Mouse (Mus musculus): ENCODE measurements around the gene Nfia. TPM values are rescaled to one million over a fixed set of nuclear protein-coding genes. Genes with fewer than 3 reads are reported as not detected.

Nfia gene
- polyA plus RNA-seq, 1 experiment, result 56.8 TPM

DNA sequence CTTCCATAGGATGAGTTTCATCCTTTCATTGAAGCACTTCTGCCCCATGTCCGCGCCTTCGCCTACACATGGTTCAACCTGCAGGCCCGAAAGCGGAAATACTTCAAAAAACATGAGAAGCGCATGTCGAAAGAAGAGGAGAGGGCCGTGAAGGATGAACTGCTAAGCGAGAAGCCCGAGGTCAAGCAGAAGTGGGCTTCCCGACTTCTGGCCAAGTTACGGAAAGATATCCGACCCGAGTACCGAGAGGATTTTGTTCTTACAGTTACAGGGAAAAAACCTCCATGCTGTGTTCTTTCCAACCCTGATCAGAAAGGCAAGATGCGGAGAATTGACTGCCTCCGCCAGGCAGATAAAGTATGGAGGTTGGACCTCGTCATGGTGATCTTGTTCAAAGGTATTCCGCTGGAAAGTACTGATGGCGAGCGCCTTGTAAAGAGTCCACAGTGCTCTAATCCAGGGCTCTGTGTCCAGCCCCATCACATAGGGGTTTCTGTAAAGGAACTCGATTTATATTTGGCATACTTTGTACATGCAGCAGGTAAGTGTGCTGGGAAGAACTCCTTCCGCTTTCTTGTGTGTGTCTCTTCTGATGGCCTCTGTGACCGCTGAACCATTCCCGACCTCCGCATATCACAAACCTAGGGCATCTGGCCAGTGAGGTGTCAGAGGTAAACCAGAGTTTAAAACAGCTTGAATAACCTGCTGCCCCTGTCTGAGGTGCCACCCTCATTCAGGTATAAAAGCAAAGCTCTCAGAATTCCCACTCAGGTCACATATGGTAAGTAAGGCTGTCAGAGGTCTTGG lies 10.7 kb downstream of the Nfia start:
- no peak for DNase-seq (ENCODE audit: low read depth)

- DNase-seq (ENCODE audit: low read depth), result no peak
Observed at GRCm38 (mm10) chr4:97784236-97784635, 11.7 kb downstream of the Nfia start.

GRCm38 (mm10) chr4:97785547-97786271 lies 13.2 kb downstream of the Nfia start:
- no peak for DNase-seq (ENCODE audit: low read depth)

DNA sequence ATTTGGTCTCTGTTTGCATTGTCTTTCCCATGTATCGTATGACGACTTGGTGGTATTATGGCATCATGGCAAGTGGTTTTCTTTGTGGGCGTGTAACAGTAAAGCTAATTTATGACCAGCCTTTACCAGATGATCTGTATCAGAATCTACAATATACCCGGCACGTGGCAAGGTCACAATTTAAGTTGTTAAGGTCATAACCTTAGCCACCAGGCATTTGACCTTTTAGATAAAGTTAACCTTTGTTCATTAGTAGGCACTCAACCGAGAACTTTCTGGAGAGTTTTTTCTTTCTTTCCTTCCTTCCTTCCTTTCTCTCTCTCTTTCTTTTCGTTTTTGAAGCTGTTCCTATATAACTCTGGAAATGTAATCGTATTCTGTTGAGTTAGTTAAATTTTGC lies 14.0 kb downstream of the Nfia start:
- no peak for DNase-seq (ENCODE audit: low read depth)

DNA sequence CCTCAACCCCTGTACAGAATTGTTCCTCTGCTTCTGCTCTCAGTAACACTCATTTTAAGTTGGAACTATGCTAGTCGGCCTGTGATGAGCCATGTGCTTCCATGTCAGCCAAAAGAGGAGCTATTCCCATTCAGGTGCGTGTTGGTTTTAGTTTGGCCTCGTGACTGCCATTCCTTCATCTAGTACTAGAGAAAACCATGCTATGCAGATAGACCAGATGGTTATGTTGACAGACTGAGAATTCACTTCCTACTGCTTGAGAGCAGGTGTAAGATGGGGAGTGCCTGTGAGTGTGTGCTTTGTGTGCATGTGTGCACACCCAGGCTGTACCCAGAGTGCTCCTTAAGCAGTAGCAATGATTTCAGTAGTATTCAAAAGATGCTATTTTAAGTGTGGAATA lies 15.0 kb downstream of the Nfia start:
- DNase-seq (ENCODE audit: low read depth), result no peak

- no peak for DNase-seq (ENCODE audit: low read depth)
Observed at GRCm38 (mm10) chr4:97788537-97788936, 16.0 kb downstream of the Nfia start.

- DNase-seq (ENCODE audit: low read depth), result no peak
Observed at GRCm38 (mm10) chr4:97793931-97794330, 21.4 kb downstream of the Nfia start.

GRCm38 (mm10) chr4:97794865-97795264 lies 22.3 kb downstream of the Nfia start:
- DNase-seq (ENCODE audit: low read depth), result no peak

GRCm38 (mm10) chr4:97795957-97796356 lies 23.4 kb downstream of the Nfia start:
- no peak for DNase-seq (ENCODE audit: low read depth)

GRCm38 (mm10) chr4:97796505-97796904 lies 24.0 kb downstream of the Nfia start:
- DNase-seq (ENCODE audit: low read depth), result no peak

- DNase-seq (ENCODE audit: low read depth), result no peak
Observed at GRCm38 (mm10) chr4:97803791-97804190, 31.3 kb downstream of the Nfia start.

GRCm38 (mm10) chr4:97804638-97805037 lies 32.1 kb downstream of the Nfia start:
- DNase-seq (ENCODE audit: low read depth), result no peak

DNA sequence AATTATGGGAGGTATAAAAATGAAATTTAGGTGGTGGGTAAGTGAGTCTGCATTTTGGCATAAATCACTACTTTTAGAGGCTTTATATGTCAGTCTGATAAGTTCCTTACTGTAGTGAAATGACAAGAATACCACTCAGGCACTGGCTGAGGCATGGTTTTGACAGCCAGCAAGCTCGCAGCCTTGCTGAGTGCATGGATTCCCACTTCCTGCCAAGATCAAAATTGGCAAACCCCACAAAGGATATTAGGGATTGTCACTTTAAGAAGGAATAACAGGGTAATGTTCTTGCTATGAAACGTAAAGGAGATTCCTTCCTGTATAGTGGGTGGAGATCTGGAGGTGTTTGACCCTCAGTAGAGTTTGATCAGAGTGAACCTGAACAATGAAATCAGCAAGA lies 32.7 kb downstream of the Nfia start:
- no peak for DNase-seq (ENCODE audit: low read depth)

GRCm38 (mm10) chr4:97805896-97806808 lies 33.6 kb downstream of the Nfia start:
- DNase-seq (ENCODE audit: low read depth), result no peak

GRCm38 (mm10) chr4:97806924-97807323 lies 34.4 kb downstream of the Nfia start:
- DNase-seq (ENCODE audit: low read depth), result no peak

DNA sequence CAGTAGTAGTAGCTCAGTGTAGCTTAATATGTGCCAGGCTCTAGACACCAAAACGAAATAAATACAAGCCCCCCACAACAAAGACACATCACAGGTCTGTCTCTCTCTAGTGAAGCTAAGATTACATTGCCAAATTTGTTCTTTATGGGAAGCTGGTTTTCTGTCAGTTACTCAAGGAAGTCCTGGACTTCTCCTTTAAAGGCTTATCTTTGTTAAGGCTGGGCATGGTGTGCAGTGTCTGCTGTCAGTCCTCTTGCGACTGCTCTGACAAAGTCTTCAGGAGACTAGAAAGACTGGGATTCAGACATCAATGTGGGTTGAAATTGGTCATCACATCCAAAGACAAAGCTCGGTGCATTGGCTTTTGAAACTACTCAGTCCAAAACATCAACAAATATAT lies 36.4 kb downstream of the Nfia start:
- no peak for DNase-seq (ENCODE audit: low read depth)

DNA sequence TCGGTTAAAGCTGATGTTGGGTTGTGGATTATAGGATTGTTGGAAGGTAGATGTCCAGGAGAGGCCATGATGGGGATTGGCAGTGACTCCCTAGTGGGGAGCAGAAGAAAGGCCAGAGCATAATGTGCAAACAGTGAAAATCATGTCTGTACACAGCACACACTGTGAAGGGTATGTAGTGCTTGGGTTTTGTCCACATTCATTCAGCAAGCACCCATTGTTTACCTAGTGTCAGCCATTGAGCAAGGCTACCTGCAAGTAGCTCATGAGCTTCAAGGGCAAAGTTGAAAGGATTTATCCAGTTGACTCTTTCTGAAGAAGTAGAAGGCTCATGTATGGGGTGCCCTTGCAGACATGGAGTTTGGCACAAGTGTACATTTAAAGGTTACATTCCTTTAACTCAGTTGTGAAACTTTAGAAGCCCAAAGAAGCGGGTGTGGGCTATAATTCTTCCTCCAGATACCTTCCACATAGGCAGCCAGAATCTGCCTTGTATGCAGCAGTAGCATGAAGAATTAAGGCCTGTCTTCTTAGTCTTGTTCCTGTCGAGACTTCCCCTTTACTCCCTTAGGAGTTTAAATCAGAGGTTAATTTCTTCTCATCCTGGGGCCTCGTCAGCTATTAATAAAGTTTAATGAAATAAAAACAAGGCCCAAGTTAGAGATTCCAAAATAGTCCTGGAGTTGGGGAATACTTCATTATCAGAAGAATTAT lies 37.2 kb downstream of the Nfia start:
- no peak for DNase-seq (ENCODE audit: low read depth)

DNA sequence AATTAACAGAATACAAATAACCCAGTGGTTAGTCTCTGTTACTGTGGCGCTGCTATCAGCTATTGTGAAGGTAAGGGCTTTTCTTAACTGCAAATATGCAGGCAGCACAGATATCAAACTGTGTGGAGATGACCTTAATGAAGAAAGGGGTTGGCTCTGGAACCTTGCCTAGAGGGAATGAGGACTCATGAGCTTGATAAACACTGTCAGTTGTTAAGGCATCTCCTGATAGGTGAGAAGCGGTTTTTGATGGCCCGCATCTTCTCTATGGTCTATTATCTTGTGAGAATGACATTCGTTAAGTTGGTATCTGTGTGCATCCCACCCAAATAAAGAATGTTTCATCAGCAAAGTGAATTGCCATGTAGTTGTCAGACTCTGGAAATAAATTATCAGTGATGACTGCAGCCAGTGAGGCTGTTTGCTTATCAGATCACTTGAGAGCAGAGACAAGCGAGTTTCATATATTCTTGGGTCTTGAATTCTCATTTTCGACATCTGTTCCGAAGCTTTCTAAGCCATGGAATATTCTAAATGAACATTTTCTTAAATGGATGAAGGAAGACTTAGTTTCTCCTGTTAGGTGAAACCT lies 37.9 kb downstream of the Nfia start:
- no peak for DNase-seq (ENCODE audit: low read depth)

DNA sequence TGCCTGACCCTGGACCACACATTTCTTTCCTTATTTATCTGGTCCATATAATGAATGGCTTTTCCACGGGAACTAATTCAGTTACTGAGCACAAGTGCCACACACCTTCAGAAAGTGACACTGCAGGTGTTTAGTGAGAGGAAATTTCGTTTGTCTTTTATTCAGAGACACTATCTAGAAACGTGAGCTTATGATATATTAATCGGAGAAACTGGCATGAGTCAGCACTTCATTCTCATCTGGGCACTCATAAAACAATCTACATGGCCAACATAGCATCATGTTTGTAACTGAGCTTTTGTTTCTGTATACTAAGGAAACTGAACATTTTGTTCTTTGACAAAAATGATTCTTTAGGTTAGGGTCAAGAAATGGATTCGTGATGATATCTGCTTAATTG lies 40.5 kb downstream of the Nfia start:
- DNase-seq (ENCODE audit: low read depth), result no peak

DNA sequence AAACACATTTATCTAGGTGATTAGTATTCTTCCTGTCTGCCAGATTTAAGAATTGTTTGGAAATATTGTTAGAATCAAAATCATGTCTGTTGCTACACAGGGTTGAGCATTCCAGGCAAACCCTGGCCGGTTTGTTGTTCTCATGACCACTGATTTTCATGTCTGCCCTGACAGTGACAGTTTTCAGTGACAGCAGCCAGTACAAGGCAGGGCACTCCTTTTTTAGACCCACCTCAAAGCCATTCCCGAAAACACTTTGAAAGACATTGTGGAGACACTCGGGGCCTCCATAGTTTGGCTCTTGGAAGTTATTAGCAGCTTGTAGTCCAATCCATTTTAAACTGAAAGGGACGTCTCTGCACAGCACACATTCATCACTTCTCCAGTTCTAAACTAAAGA lies 41.5 kb downstream of the Nfia start:
- no peak for DNase-seq (ENCODE audit: low read depth)

DNA sequence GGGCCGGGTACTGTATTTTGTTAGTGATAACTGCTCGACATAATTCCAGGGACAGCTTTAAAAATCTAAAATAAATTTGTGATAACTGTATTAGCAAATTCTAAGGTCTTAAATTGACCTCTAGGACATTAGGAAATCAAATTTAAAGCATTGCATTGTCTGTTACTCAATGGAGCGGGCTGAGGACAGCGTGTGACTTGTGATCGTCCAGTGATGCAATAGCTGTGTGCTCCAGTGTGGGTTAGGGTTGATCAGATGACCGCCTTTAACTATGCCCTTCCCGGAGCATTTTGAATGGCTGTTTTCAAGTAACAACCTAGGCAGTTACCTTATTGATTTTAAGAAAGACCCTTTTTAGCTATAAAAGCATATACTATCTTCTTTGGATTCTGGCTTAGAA lies 42.0 kb downstream of the Nfia start:
- no peak for DNase-seq (ENCODE audit: low read depth)

Measured in gonadal fat pad, adult 2 months (tissue).